Mouse (Mus musculus) hindbrain, postnatal 0 days (tissue): Measurements from ENCODE around the gene Necap1. TPM values are rescaled to one million over a fixed set of nuclear protein-coding genes. Genes with fewer than 3 reads are reported as not detected.

Experiments
- ATAC-seq: fragments of 200-750 bp; cut with Nextera tagmentation; 2 replicates; pipeline ENCODE4 v1.8.0; 2017; ENCODE audit warnings: mild to moderate bottlenecking, moderate TSS enrichment, moderate library complexity
- DNase-seq: peaks from one replicate; pipeline ENCODE4 v3.0.0-alpha.2; 2015; ENCODE audit warnings: low spot score
- H3K27ac ChIP-seq: fragments of 300-500 bp; sonication (generic); 2 replicates; pipeline ENCODE4 v1.5.1; 2014; ENCODE audit warnings: mild to moderate bottlenecking
- H3K27me3 ChIP-seq: fragments of 300-500 bp; sonication (generic); 2 replicates; pipeline ENCODE4 v1.6.1; 2014; ENCODE audit warnings: low read length, mixed read lengths; ENCODE audit not compliant: insufficient read depth
- H3K36me3 ChIP-seq: fragments of 300-500 bp; sonication (generic); 2 replicates; pipeline ENCODE4 v1.6.1; 2014; ENCODE audit warnings: low read length, mixed read lengths; ENCODE audit not compliant: insufficient read depth
- H3K4me1 ChIP-seq: fragments of 300-500 bp; sonication (generic); 2 replicates; pipeline ENCODE4 v1.6.1; 2014; ENCODE audit warnings: antibody characterized with exemption, low read length, mixed read lengths; ENCODE audit not compliant: insufficient read depth
- H3K4me2 ChIP-seq: fragments of 300-500 bp; sonication (generic); 2 replicates; pipeline ENCODE4 v1.6.1; 2014; ENCODE audit warnings: low read depth, mild to moderate bottlenecking, low read length, moderate library complexity, mixed read lengths
- H3K4me3 ChIP-seq: fragments of 300-500 bp; sonication (generic); 2 replicates; pipeline ENCODE4 v1.5.1; 2014; ENCODE audit warnings: low read length
- H3K9ac ChIP-seq: fragments of 300-500 bp; sonication (generic); replicated peaks from 2 replicates; pipeline ENCODE4 v1.6.1; 2014; ENCODE audit warnings: mild to moderate bottlenecking, low read length, moderate library complexity, mixed read lengths
- H3K9me3 ChIP-seq: fragments of 300-500 bp; sonication (generic); 2 replicates; pipeline ENCODE4 v1.6.1; 2016; ENCODE audit warnings: low read length, mixed read lengths
- CTCF ChIP-seq: IDR thresholded peaks from 2 replicates; pipeline ENCODE4 v1.5.1; 2016; ENCODE audit warnings: antibody characterized with exemption, control low read depth, low read depth
- WGBS: fragments of 180-500 bp; shearing (Covaris S2); extraction: QIAGEN DNeasy Blood & Tissue Kit; methylation state at CpG from one replicate; pipeline ENCODE4 v1.1.7; 2014; 5-methylcytosine and 5-hydroxymethylcytosine counted together
- microRNA-seq, 2 experiments: library from miRNA; unstranded; fragments of <30 nt; microRNA quantifications; one replicate each; pipeline ENCODE4; 2016
- polyA plus RNA-seq: library from polyadenylated mRNA; unstranded; fragments of >200 nt; fragmentation: Nextera tagmentation; extraction: Ambion mirVana; gene quantifications from 2 replicates; pipeline ENCODE4 v1.2.1, GENCODE M21; 2015
- total RNA-seq: library from RNA; depleted of rRNA; stranded (reverse); fragments of >200 nt; gene quantifications from 2 replicates; pipeline ENCODE4 v1.2.3, GENCODE M21; 2014; rRNA removed

Necap1 gene
- total and polyA plus RNA-seq, 2 experiments from 2014 or later = 121 to 162 TPM

GRCm38 (mm10) chr6:122934845-122935244 lies 60.6 kb downstream of the Necap1 start:
- ATAC-seq (no peak), DNase-seq (no peak)
- Histone ChIP-seq H3K4me2 (no peak overlapping the region), H3K27me3 (no peaks in the 10 kb centered on the region), H3K36me3 (no peaks in the 10 kb centered on the region), H3K27ac (no peak overlapping the region), H3K9me3 (no peaks in the 10 kb centered on the region), H3K4me3 (no peak overlapping the region), H3K4me1 (no peaks in the 10 kb centered on the region), H3K9ac (no peak overlapping the region)
- 91% methylated on average over 3 of the region's 3 CpGs for WGBS
- no peak for TF ChIP-seq CTCF

Small RNAs within 50 kb of the gene (microRNA-seq; reads per million reads assigned to microRNA genes)
- gene Mir7231 = 0 to 0.53 reads per million in 2 experiments

Other genes with a start within 250 kb of the Necap1 start
- gene Dppa3, start 248.1 kb upstream of the Necap1 start, total RNA-seq = not detected in 2 replicates
- gene Dppa3, start 248.1 kb upstream of the Necap1 start, polyA plus RNA-seq = not detected in 2 replicates
- gene Nanog, start 167.0 kb upstream of the Necap1 start, total RNA-seq = not detected in 2 replicates
- gene Nanog, start 167.0 kb upstream of the Necap1 start, polyA plus RNA-seq = 0.15 and 0.16 TPM in 2 replicates
- gene Slc2a3, start 72.8 kb upstream of the Necap1 start, total RNA-seq = 108 and 129 TPM in 2 replicates
- gene Slc2a3, start 72.8 kb upstream of the Necap1 start, polyA plus RNA-seq = 48.9 and 49.7 TPM in 2 replicates
- gene Foxj2, start 54.6 kb upstream of the Necap1 start, total RNA-seq = 20.1 and 32.5 TPM in 2 replicates
- 5.9 and 6.9 TPM in 2 replicates for gene Foxj2, start 54.6 kb upstream of the Necap1 start, polyA plus RNA-seq
- 1.3 and 2.2 TPM in 2 replicates for gene C3ar1, start 18.3 kb upstream of the Necap1 start, total RNA-seq
- gene C3ar1, start 18.3 kb upstream of the Necap1 start, polyA plus RNA-seq = 1.4 and 1.5 TPM in 2 replicates
- gene Clec4a1, start 47.4 kb downstream of the Necap1 start, total RNA-seq = 0.18 and 0.63 TPM in 2 replicates
- gene Clec4a1, start 47.4 kb downstream of the Necap1 start, polyA plus RNA-seq = 1.5 and 1.6 TPM in 2 replicates
- 0.14 and 0.78 TPM in 2 replicates for gene Clec4a3, start 78.0 kb downstream of the Necap1 start, total RNA-seq
- 1.5 and 1.7 TPM in 2 replicates for gene Clec4a3, start 78.0 kb downstream of the Necap1 start, polyA plus RNA-seq
- not detected in 2 replicates for gene Clec4a4, start 115.9 kb downstream of the Necap1 start, total RNA-seq
- gene Clec4a4, start 115.9 kb downstream of the Necap1 start, polyA plus RNA-seq = not detected in 2 replicates
- not detected in 2 replicates for gene Clec4b1, start 175.5 kb downstream of the Necap1 start, total RNA-seq
- gene Clec4b1, start 175.5 kb downstream of the Necap1 start, polyA plus RNA-seq = not detected in 2 replicates
- 0.89 TPM in 1 of 2 replicates, not detected in the other for gene Clec4a2, start 232.0 kb downstream of the Necap1 start, total RNA-seq
- gene Clec4a2, start 232.0 kb downstream of the Necap1 start, polyA plus RNA-seq = 1.3 and 2.2 TPM in 2 replicates